Mouse (Mus musculus): Measurements from ENCODE around the gene Chrm5. TPM values are rescaled to one million over a fixed set of nuclear protein-coding genes. Genes with fewer than 3 reads are reported as not detected.
"Not testable (repeated sequence)": the region's sequence is repeated elsewhere in the genome, so short reads cannot be mapped to it uniquely, and the experiment has no call there.

Chrm5 gene
- polyA plus RNA-seq, 1 experiment from 2014 or later = not detected

DNA sequence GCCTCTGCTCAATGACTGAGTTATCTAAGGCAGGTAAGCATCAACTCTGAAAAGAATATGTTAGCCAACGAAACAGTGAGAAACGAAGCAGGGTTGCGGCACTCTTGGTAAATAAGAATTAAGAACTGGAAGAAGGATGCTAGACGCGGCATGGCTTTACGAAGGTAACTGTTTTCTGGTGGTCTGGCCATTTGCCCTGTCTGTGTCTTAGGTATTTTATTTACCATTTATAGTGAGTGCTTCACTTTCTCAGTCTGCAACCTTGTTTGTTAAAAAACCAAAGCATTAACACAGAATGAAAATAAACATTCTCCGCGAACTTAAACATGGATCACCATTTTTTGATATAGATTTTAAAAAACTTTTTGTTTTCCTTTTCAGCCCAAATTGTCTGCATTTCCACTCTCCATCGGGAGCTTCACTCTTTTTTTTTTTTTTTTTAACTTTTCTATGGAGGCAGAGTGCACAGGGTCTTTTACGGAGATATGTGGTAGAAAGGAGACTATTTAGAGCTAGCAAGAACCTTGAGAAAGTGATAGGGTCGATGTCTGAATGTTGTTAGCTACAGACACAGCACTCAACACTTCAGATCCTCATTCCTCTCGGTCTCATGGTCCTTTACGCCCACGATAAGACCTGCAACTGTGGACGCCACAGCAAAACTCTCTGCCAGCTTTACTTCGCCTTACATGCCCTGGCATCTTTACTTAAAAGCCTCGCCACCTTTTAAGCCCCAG is 26.3 kb downstream of the Chrm5 start:
- H3K4me3 ChIP-seq (ENCODE audit: low read depth, low read length) = peak overlapping the region; percentile 89
- no peaks in the 10 kb centered on the region for H3K4me1 ChIP-seq (replicated peaks; ENCODE audit: control insufficient read depth, insufficient read depth)
- DNase-seq (ENCODE audit: low spot score) = no peak
- H3K9me3 ChIP-seq (ENCODE audit: control insufficient read depth, low read length) = no peaks in the 10 kb centered on the region
- no peaks in the 10 kb centered on the region for H3K27me3 ChIP-seq (ENCODE audit: control insufficient read depth, insufficient read depth, low read length)
- peak overlapping the region; percentile 92 for H3K9ac ChIP-seq (ENCODE audit: low read length)
- peak; percentile 75; the same call in 1 of the 2 replicates for ATAC-seq (ENCODE audit: low FRiP score, low TSS enrichment)
- peak overlapping the region; percentile 86 for H3K27ac ChIP-seq (replicated peaks)
- peak overlapping the region; percentile 77 for H3K4me2 ChIP-seq (replicated peaks; ENCODE audit: low read depth)
- no peaks in the 10 kb centered on the region for H3K36me3 ChIP-seq (ENCODE audit: control insufficient read depth, insufficient read depth, low read length)
- TF ChIP-seq CTCF (IDR thresholded peaks at IDR 0.05; ENCODE audit: low read depth) (no peak), EP300 (optimal IDR thresholded peaks at IDR 0.05) (no peak)
- WGBS = 27% methylated on average over 17 of the region's 17 CpGs

DNA sequence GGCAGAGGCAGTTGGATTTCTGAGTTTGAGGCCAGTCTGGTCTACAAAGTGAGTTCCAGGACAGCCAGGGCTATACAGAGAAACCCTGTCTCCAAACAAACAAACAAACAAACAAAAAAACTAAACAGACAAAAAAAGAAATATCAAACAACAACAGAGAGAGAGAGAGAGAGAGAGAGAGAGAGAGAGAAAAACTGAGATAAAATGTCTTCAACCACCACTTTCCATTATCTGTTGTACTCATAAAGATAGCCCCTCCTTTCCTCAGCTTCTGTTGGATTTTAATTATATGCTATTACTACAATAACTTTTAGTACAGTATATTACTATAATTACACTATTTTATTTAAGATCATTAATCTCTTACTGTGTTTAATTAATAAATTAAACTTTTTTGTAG is 28.1 kb downstream of the Chrm5 start:
- not testable (repeated sequence) for H3K27ac ChIP-seq (replicated peaks); H3K4me3 ChIP-seq (ENCODE audit: low read depth, low read length); H3K36me3 ChIP-seq (ENCODE audit: control insufficient read depth, insufficient read depth, low read length); ATAC-seq (ENCODE audit: low FRiP score, low TSS enrichment); H3K4me1 ChIP-seq (replicated peaks; ENCODE audit: control insufficient read depth, insufficient read depth); H3K9ac ChIP-seq (ENCODE audit: low read length); H3K9me3 ChIP-seq (ENCODE audit: control insufficient read depth, low read length); DNase-seq (ENCODE audit: low spot score); H3K4me2 ChIP-seq (replicated peaks; ENCODE audit: low read depth); H3K27me3 ChIP-seq (ENCODE audit: control insufficient read depth, insufficient read depth, low read length)

DNA sequence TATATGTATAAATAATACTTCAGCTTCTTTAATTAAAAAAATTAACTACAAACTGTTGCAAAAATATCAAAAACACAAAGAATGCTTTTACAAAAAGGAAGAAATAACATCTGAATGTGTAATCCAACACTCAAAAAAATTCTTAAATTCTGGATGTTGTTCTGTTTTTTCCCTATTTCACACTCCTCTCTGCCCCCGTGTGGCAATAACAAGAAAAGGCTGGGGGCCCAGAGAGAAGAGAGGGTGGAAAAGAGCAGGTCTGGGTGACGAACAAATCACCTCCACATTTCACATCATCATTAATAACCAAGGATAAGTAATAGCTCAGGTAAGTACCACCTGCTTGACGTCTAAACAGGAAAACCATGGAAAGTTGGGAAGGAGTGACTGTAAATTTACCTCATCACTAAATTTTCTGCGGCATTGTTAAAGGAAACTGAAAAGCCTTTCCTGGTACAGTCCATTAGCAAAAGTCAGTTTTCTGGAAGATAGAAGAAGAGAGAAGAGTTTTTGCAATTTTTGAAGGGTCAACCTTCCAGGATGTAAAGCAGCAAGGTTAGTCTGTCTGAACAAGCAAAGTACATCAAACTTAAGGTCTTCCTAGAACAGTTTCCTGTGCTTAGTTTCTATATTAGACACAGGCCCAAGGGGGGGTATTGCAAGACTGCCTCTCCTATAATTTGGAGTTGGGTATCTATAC is 30.8 kb downstream of the Chrm5 start:
- Histone ChIP-seq H3K4me1 (replicated peaks; ENCODE audit: control insufficient read depth, insufficient read depth) (no peaks in the 10 kb centered on the region), H3K9ac (ENCODE audit: low read length) (no peak overlapping the region), H3K4me2 (replicated peaks; ENCODE audit: low read depth) (no peak overlapping the region), H3K9me3 (ENCODE audit: control insufficient read depth, low read length) (no peaks in the 10 kb centered on the region), H3K27ac (replicated peaks) (no peak overlapping the region), H3K4me3 (ENCODE audit: low read depth, low read length) (no peak overlapping the region), H3K27me3 (ENCODE audit: control insufficient read depth, insufficient read depth, low read length) (no peaks in the 10 kb centered on the region), H3K36me3 (ENCODE audit: control insufficient read depth, insufficient read depth, low read length) (no peaks in the 10 kb centered on the region)
- ATAC-seq (ENCODE audit: low FRiP score, low TSS enrichment) (no peak), DNase-seq (ENCODE audit: low spot score) (peak; percentile 18)
- 27% methylated on average over 4 of the region's 4 CpGs for WGBS
- TF ChIP-seq CTCF (IDR thresholded peaks at IDR 0.05; ENCODE audit: low read depth) (peak; percentile 73), EP300 (optimal IDR thresholded peaks at IDR 0.05) (no peak)

DNA sequence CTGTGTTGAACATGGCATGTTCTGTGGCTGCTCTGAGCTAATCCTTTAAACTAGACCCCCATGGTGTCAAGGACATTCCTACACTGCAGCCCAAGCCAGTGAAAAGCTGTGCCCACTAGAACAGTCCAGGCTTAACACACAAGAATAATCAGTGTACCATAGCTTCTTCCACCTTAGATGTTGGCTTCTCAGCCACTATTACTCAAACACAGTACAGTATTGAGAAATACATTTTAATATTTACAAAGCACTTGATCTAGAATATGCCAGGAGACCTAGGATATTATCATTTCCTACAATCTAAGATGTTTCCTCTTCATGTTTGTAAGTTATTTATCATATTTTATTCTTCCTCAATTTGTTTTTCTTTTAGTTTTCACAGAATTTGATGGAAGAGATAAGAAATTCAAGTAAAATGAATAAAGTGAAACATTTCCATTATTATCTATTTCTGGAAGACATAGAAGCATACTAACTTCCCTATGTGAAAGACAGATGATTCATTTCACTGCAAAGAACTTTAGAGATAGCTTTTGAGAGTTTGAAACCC is 32.0 kb downstream of the Chrm5 start:
- no peak overlapping the region for H3K4me3 ChIP-seq (ENCODE audit: low read depth, low read length)
- H3K27ac ChIP-seq (replicated peaks) = no peak overlapping the region
- no peaks in the 10 kb centered on the region for H3K9me3 ChIP-seq (ENCODE audit: control insufficient read depth, low read length)
- no peaks in the 10 kb centered on the region for H3K36me3 ChIP-seq (ENCODE audit: control insufficient read depth, insufficient read depth, low read length)
- no peak for TF ChIP-seq CTCF (IDR thresholded peaks at IDR 0.05; ENCODE audit: low read depth)
- TF ChIP-seq EP300 (optimal IDR thresholded peaks at IDR 0.05) = no peak
- no peaks in the 10 kb centered on the region for H3K4me1 ChIP-seq (replicated peaks; ENCODE audit: control insufficient read depth, insufficient read depth)
- no peak overlapping the region for H3K9ac ChIP-seq (ENCODE audit: low read length)
- DNase-seq (ENCODE audit: low spot score) (no peak), ATAC-seq (ENCODE audit: low FRiP score, low TSS enrichment) (no peak)
- H3K4me2 ChIP-seq (replicated peaks; ENCODE audit: low read depth) = no peak overlapping the region
- H3K27me3 ChIP-seq (ENCODE audit: control insufficient read depth, insufficient read depth, low read length) = no peaks in the 10 kb centered on the region

DNA sequence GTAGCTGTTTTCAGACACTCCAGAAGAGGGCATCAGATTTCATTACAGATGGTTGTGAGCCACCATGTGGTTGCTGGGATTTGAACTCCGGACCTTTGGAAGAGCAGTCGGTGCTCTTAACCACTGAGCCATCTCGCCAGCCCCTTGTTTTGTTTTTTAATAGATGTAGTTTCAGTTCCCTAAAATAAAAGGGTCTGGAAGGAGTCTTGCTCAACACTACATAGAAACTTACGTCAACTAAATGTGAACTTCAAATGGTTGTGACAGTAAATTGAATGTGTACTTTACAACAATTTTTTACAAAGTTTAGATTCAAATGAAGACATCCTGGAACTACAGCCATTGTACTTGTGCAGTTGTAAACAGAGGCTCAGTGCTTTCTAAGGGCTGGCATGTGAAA is 32.5 kb downstream of the Chrm5 start:
- H3K9ac ChIP-seq (ENCODE audit: low read length); H3K9me3 ChIP-seq (ENCODE audit: control insufficient read depth, low read length); H3K4me3 ChIP-seq (ENCODE audit: low read depth, low read length); DNase-seq (ENCODE audit: low spot score); ATAC-seq (ENCODE audit: low FRiP score, low TSS enrichment); H3K27me3 ChIP-seq (ENCODE audit: control insufficient read depth, insufficient read depth, low read length); H3K4me2 ChIP-seq (replicated peaks; ENCODE audit: low read depth); H3K4me1 ChIP-seq (replicated peaks; ENCODE audit: control insufficient read depth, insufficient read depth); H3K27ac ChIP-seq (replicated peaks); H3K36me3 ChIP-seq (ENCODE audit: control insufficient read depth, insufficient read depth, low read length): not testable (repeated sequence)
- WGBS = 76% methylated on average over 4 of the region's 4 CpGs

DNA sequence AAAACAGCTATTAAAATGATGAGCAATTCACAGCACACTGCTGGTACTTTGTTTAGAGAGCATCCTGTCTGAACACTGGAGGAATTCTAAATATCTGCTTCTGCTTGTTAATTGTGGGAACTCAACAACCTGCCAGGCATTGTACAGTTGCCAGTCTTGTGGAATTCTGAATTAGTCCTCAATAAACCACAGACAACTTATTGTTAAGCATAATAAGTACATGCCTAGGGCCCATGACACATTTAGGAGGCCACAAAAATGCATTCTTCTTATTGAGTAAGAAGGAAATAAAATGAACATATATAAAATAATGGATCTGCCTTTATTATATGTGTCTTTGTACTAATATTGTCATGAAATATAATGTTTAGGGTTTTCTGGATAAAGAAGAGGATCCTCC is 35.1 kb downstream of the Chrm5 start:
- ATAC-seq (ENCODE audit: low FRiP score, low TSS enrichment) (no peak), DNase-seq (ENCODE audit: low spot score) (no peak)
- no peak for TF ChIP-seq EP300 (optimal IDR thresholded peaks at IDR 0.05)
- no peak for TF ChIP-seq CTCF (IDR thresholded peaks at IDR 0.05; ENCODE audit: low read depth)
- no peaks in the 10 kb centered on the region for H3K4me1 ChIP-seq (replicated peaks; ENCODE audit: control insufficient read depth, insufficient read depth)
- H3K9me3 ChIP-seq (ENCODE audit: control insufficient read depth, low read length) = no peaks in the 10 kb centered on the region
- H3K27me3 ChIP-seq (ENCODE audit: control insufficient read depth, insufficient read depth, low read length) = no peaks in the 10 kb centered on the region
- H3K9ac ChIP-seq (ENCODE audit: low read length) = no peak overlapping the region
- no peak overlapping the region for H3K4me3 ChIP-seq (ENCODE audit: low read depth, low read length)
- no peak overlapping the region for H3K27ac ChIP-seq (replicated peaks)
- H3K4me2 ChIP-seq (replicated peaks; ENCODE audit: low read depth) = no peak overlapping the region
- H3K36me3 ChIP-seq (ENCODE audit: control insufficient read depth, insufficient read depth, low read length) = no peaks in the 10 kb centered on the region
